Mouse (Mus musculus): ENCODE results near the gene Sys1. TPM values are rescaled to one million over a fixed set of nuclear protein-coding genes. Genes with fewer than 3 reads are reported as not detected.

Sys1 gene
- total RNA-seq, 2 experiments from 2014 or later, result 43.9 to 45.8 TPM

DNA sequence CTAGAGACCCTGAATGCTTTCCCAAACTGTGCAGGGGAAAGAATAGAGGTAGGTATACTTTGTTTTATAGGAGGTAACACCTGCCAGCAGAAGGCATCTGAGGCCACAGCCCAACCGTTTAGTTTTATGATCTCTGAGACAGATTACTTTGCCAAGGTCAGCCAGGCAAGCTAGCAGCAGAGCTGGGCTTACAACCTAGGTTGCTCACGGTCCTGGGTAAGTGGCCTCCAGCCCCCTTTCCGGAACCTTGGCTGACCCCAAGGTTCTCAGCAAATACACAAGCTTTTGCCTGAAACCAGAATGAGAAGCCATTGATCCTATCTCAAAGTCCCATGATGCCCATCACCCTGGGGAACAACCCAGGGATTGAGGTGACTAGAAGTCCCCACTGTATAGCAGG lies 22.1 kb upstream of the Sys1 start:
- DNase-seq (ENCODE audit: low spot score in 2 of 2), result no peak

- no peak for DNase-seq (ENCODE audit: low spot score in 2 of 2)
Observed at GRCm38 (mm10) chr2:164435216-164436090, 21.3 kb upstream of the Sys1 start.

DNA sequence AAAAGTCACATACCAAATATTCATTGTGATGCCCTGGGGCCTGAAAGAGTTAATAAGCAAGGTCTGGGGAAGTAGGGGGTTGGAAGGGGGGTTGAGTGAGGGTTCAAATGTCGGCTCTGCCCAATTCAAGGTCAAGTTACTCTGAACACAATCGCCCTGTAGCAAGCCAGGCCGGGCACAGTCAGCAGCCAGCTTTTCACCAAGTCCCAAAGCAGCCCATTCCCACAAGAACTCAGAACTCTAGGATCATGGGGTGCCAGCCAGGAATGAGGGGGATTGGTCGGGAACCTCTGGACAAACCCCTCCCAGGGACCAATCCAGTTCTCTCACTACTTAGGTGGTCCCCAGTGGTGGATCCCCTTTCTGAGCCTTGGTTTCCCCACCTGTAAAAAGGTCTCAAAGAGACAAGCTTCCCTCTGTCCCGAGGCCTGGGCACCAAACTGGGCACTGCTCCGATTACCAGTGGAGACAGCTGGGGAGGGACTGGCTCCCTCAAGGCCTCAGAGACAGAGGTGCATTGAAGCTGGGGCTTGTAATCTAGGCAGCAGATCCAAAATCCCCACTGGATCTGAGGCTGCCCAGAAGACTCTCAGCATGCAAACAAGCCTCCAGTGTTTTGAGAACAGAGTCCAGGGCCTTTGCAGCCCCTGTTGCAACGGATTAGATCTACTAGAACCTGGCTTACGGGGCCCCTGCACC lies 20.4 kb upstream of the Sys1 start:
- DNase-seq (ENCODE audit: low spot score in 2 of 2), result peak; percentile 53 to 65

GRCm38 (mm10) chr2:164436961-164437360 lies 19.8 kb upstream of the Sys1 start:
- DNase-seq (ENCODE audit: low spot score in 2 of 2), result no peak

GRCm38 (mm10) chr2:164437710-164438109 lies 19.1 kb upstream of the Sys1 start:
- DNase-seq (ENCODE audit: low spot score in 2 of 2), result no peak

DNA sequence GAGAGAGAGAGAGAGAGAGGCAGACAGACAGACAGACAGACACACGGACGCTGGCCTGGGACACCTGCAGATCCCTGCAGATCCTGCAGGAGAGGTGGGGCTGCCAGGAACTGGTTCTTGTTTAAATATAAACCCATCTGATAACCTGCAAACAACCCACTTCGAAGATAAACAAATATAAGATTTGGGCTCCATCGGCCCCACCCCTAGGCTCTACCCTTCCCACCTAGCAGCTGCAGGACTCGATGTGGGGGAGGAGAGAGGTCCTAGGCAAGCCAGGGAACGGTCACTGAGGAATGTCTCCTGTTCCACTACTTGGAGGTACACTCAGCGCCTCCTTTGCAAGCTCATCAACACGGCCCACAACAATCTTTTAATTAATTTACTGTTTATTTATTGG lies 18.5 kb upstream of the Sys1 start:
- no peak for DNase-seq (ENCODE audit: low spot score in 2 of 2)

GRCm38 (mm10) chr2:164439001-164439421 lies 17.8 kb upstream of the Sys1 start:
- peak in 1 of 2 experiments; percentile 49 for DNase-seq (ENCODE audit: low spot score in 2 of 2)

- DNase-seq (ENCODE audit: low spot score in 2 of 2), result no peak
Observed at GRCm38 (mm10) chr2:164440314-164440713, 16.4 kb upstream of the Sys1 start.

- no peak for DNase-seq (ENCODE audit: low spot score in 2 of 2)
Observed at GRCm38 (mm10) chr2:164441155-164441554, 15.6 kb upstream of the Sys1 start.

DNA sequence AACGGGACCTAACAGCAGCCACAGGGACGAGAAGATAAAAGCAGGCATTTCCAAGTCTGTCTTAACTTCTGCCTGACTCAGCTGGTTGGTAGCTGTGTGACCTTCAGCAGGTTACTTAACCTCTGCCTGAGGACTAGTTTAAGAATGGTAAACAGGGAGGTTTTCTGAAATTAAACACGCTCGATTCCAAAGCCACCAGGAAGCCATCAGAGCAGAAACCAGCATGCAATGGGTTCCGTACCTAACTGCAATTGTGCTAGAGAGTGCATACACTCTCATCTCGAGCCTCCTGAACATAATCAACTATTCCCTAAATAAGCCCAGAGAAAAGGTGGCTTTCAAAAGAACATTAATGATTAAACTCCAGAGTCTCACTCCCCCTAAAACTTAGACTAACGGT lies 15.0 kb upstream of the Sys1 start:
- no peak for DNase-seq (ENCODE audit: low spot score in 2 of 2)

- DNase-seq (ENCODE audit: low spot score in 2 of 2), result no peak
Observed at GRCm38 (mm10) chr2:164442315-164443050, 14.3 kb upstream of the Sys1 start.

- peak; percentile 75 to 85 for DNase-seq (ENCODE audit: low spot score in 2 of 2)
Observed at GRCm38 (mm10) chr2:164443051-164443437, 13.7 kb upstream of the Sys1 start.

GRCm38 (mm10) chr2:164443460-164444000 lies 13.2 kb upstream of the Sys1 start, which contains the start of gene Sdc4:
Gene Sdc4, minus strand, starts transcription at chr2:164443887.
- no peak for DNase-seq (ENCODE audit: low spot score in 2 of 2)

GRCm38 (mm10) chr2:164444701-164445100 lies 12.1 kb upstream of the Sys1 start:
- no peak for DNase-seq (ENCODE audit: low spot score in 2 of 2)

DNA sequence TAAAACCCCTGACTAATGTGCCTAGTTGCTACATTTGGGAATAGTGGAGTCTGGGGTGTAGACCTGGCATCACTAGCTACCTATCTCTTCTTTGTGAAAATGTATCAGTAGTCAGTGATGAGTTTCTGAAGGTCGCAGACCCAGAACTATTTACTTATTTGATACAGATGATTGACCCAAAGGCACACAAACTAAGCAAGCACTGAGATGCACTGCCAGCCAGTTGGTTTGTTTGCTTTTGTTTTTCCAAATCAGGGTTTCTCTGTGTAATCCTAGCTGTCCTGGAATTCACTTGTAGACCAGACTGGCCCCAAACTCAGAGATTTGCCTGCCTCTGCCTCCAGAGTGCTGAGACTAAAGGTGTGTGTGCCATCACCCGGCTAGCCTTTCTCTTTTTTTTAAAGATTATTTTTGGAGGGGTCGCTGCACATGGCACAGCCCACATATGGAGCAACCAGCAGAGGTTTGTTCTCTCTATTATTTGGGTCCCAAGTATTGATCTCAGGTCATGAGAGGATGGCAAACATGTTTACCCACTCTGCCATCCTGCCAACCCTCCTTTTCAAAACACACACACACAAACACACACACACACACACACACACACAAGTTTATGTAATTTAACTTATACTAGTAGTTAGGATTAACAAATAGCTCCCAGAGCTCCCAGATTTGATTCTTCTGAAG lies 11.2 kb upstream of the Sys1 start:
- no peak for DNase-seq (ENCODE audit: low spot score in 2 of 2)

- no peak for DNase-seq (ENCODE audit: low spot score in 2 of 2)
Observed at GRCm38 (mm10) chr2:164446086-164446469, 10.7 kb upstream of the Sys1 start.

GRCm38 (mm10) chr2:164448140-164448539 lies 8.6 kb upstream of the Sys1 start:
- DNase-seq (ENCODE audit: low spot score in 2 of 2), result no peak

DNA sequence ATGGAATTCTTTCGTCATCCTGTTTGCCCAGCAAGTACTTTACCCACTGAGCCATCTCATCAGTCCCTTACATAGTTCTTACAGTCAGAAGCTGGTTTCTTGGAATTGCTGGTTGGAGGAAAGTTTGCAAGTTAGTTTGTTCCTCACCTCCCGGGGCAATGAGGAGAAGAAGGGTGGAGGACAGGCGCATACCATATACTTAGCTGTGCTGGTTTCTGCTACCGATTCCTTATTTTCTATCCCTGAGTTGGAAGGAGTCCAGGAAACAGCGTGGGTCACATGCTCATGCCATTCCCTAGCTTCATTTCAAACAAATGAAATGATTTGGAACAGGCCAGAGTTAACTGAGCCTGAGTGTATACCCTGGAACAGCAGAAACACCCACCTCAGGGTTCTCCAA lies 7.8 kb upstream of the Sys1 start:
- no peak for DNase-seq (ENCODE audit: low spot score in 2 of 2)

DNA sequence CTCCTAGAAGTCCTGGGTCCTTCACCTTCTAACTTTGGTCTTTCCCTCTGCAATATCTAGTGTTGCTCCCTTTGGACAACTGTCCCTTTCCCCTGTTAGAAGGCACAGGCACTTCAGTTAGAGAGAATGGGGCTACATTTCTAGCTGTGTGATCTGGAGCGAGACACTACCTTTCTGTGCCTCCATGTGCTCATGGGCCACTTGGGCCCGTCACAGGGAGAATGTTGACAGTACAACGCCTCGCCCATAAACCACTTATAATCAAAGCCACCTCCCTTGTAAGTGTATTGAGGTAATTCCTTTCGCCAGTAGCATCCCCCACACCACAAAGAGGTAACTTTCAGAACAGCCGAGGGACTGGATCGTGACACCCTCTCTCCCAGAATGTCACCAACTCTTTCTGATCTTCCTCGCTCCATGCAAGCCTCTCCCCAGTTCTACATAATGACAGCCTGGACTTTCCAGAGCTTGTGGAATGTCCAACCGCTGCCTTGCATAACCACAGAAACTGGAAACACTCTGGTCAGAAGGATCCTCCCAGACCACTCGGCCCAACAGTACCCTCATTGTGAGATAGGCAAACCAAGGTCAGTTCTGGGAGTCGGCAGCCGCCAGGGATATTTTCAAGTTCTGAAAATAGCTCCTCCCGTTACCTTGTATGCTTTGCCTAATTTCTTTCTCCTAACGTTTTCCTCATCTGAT lies 7.3 kb upstream of the Sys1 start:
- DNase-seq (ENCODE audit: low spot score in 2 of 2), result no peak

DNA sequence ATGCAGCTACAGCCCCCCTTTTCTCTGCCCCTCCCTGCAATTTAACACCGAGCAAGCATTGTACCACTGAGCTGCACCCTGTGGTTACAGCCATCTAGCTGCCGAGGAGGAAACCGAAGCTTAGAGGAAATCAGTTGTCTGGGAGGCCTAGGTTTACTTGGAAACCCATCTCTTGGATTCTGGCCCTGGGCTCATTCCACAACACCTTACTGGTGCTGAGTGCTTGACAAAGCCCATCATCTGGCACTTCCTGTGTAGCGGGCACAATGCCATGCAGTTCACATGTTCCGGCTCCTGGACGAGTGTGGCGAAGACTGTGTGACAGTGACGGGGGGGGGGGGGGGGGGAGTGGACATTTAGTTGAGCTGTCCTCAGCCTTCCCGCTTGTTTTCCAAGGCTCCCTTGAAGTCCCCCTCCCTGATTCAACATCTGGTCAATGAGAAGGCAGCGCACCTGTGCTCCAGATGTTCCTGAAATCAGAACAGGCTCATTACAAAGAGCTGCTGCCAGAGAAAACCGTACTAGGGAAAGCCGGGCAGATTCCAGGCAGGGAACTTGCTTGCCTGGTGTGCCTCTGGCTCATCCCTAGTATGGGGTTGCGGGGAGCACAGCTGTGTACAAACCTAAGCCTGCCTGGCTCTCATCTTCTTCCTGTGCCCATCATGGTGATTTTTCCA lies 4.6 kb upstream of the Sys1 start:
- DNase-seq (ENCODE audit: low spot score in 2 of 2), result no peak

All from layer of hippocampus, postnatal 10 days (tissue).